Mouse (Mus musculus): Measurements from ENCODE around the gene Kif26a. TPM values are rescaled to one million over a fixed set of nuclear protein-coding genes. Genes with fewer than 3 reads are reported as not detected.

Gene Kif26a
- polyA plus RNA-seq, 1 experiment = 0.98 TPM

DNA sequence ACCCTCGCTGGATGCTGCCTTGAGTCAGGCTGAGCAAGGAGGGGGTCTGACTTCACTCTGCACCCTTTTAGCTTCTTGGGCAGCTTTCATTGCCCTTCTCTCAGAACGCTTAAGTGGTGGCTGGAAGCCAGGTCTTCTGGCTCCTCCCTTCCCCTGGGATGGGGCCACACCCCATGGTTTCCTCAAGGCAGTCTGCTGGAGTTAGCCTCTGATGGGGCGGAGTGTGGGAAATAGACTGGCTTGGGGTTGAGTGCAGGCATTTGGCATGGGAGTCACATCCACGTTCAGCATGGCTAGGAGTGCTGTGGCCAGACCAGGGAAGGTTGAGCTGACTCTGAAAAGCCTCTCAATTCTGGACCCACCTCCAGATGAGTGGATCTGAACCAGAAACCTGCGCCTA, 23.2 kb downstream of the Kif26a start:
- H3K27ac ChIP-seq (ENCODE audit: control insufficient read depth, insufficient read depth, low read depth, low read length) = no peak overlapping the region
- no peaks in the 10 kb centered on the region for H3K27me3 ChIP-seq (ENCODE audit: control insufficient read depth, insufficient read depth, low read length)
- TF ChIP-seq CTCF (IDR thresholded peaks at IDR 0.05; ENCODE audit: control insufficient read depth, insufficient read depth, insufficient replicate concordance, low read depth, low read length) (no peak), POLR2A (IDR thresholded peaks at IDR 0.05; ENCODE audit: control insufficient read depth, low read depth, low read length) (no peak)
- H3K4me1 ChIP-seq (ENCODE audit: control insufficient read depth, insufficient read depth, low read length) = peaks cover 7% of the 10 kb centered on the region
- H3K4me3 ChIP-seq (ENCODE audit: control insufficient read depth, low read depth, low read length) = no peak overlapping the region
- H3K36me3 ChIP-seq (ENCODE audit: control insufficient read depth, insufficient read depth, low read length) = no peaks in the 10 kb centered on the region

DNA sequence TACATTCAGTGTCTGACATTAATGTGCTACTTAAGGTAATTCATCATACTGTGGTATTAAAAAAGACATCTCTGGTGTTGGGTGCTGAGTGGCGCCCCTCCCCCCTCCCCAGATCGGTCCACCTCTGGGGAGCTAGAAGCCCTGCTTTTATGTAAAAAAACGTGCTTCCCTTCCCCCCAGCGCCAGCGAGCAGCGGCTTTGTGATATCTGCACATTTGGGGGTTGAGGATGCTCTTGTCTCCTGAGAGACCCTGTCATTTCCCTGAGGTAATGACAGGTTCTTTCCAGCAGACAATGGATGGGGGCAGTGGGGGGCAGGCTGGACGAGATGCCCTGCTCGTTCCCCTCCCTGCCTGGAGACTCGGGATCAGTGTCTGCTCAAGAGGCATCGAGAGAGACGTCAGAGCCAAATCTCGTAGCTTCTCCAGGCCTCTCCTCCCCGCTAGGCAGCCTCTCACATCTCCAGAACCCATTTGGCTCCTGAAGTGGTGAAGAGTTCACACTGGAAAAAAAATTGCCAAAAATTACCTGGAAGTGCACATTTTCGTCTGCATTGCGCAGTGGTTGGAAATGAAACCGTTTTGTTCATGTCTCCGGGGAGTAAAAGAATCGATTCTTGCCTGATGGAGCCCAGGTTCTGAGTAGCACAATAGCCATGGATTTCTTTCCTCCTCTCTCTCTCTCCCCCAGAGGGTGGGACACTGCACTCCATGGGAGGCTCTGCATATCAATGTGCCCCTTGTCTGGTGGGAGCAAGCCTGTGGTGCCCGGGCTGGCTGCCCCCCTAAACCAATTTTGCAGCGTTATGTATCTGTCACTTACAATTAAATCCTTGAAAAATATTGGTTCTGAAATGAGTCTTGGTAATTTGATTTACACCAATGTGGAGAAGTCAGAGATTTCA, 24.9 kb downstream of the Kif26a start:
- Histone ChIP-seq H3K36me3 (ENCODE audit: control insufficient read depth, insufficient read depth, low read length) (no peaks in the 10 kb centered on the region), H3K27me3 (ENCODE audit: control insufficient read depth, insufficient read depth, low read length) (no peaks in the 10 kb centered on the region), H3K4me1 (ENCODE audit: control insufficient read depth, insufficient read depth, low read length) (peaks cover 2% of the 10 kb centered on the region; the same call in 1 of the 2 replicates), H3K27ac (ENCODE audit: control insufficient read depth, insufficient read depth, low read depth, low read length) (no peak overlapping the region), H3K4me3 (ENCODE audit: control insufficient read depth, low read depth, low read length) (no peak overlapping the region)
- TF ChIP-seq POLR2A (IDR thresholded peaks at IDR 0.05; ENCODE audit: control insufficient read depth, low read depth, low read length) (no peak), CTCF (IDR thresholded peaks at IDR 0.05; ENCODE audit: control insufficient read depth, insufficient read depth, insufficient replicate concordance, low read depth, low read length) (no peak)

DNA sequence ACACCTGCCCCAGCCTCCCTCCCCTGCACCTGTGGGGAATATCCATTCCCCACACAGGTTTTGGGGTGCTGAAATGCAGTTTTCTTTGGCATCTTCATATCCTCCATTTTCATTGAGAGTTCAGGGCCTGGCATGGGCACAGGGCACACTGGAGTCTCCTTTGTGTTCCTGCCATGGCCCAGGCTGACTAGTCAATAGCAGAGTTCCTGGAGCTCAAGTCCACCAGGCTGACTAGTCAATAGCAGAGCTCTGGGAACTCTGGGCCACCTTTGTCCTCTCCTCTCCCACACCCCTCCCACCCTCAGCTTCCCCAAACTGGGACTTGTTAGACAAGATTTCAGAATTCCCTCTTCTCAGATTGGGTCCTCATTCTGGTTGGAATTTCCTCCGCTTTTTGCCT, 25.6 kb downstream of the Kif26a start:
- H3K27me3 ChIP-seq (ENCODE audit: control insufficient read depth, insufficient read depth, low read length) = no peaks in the 10 kb centered on the region
- no peak overlapping the region for H3K4me3 ChIP-seq (ENCODE audit: control insufficient read depth, low read depth, low read length)
- H3K27ac ChIP-seq (ENCODE audit: control insufficient read depth, insufficient read depth, low read depth, low read length) = no peak overlapping the region
- peaks cover 2% of the 10 kb centered on the region; the same call in 1 of the 2 replicates for H3K4me1 ChIP-seq (ENCODE audit: control insufficient read depth, insufficient read depth, low read length)
- no peak for TF ChIP-seq POLR2A (IDR thresholded peaks at IDR 0.05; ENCODE audit: control insufficient read depth, low read depth, low read length)
- no peak for TF ChIP-seq CTCF (IDR thresholded peaks at IDR 0.05; ENCODE audit: control insufficient read depth, insufficient read depth, insufficient replicate concordance, low read depth, low read length)
- no peaks in the 10 kb centered on the region for H3K36me3 ChIP-seq (ENCODE audit: control insufficient read depth, insufficient read depth, low read length)

DNA sequence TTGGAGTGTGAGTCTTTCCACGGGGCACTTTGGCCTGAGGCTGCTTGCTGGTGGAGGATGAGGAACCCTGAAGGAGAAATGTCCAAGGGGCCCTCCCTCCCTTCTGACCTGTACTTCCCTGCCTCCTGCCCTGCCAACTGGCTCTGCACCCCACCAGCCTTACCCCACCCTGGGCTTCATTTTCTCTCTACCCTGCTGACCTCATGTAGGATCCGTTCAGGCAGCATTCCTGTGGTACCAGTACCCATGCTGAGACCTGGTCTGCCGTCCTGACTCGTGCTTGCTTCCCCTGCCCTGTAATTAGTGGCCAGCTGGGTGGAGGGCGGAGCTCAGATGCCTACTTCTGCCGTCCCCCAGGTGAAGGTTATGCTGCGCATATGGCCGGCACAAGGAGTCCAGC, 26.2 kb downstream of the Kif26a start:
- Histone ChIP-seq H3K27me3 (ENCODE audit: control insufficient read depth, insufficient read depth, low read length) (no peaks in the 10 kb centered on the region), H3K4me1 (ENCODE audit: control insufficient read depth, insufficient read depth, low read length) (0 out of 2 replicates have a peak, but pooled peaks cover 1% of the 10 kb centered on the region), H3K4me3 (ENCODE audit: control insufficient read depth, low read depth, low read length) (no peak overlapping the region), H3K27ac (ENCODE audit: control insufficient read depth, insufficient read depth, low read depth, low read length) (no peak overlapping the region), H3K36me3 (ENCODE audit: control insufficient read depth, insufficient read depth, low read length) (no peaks in the 10 kb centered on the region)
- TF ChIP-seq CTCF (IDR thresholded peaks at IDR 0.05; ENCODE audit: control insufficient read depth, insufficient read depth, insufficient replicate concordance, low read depth, low read length) = no peak
- TF ChIP-seq POLR2A (IDR thresholded peaks at IDR 0.05; ENCODE audit: control insufficient read depth, low read depth, low read length) = no peak

DNA sequence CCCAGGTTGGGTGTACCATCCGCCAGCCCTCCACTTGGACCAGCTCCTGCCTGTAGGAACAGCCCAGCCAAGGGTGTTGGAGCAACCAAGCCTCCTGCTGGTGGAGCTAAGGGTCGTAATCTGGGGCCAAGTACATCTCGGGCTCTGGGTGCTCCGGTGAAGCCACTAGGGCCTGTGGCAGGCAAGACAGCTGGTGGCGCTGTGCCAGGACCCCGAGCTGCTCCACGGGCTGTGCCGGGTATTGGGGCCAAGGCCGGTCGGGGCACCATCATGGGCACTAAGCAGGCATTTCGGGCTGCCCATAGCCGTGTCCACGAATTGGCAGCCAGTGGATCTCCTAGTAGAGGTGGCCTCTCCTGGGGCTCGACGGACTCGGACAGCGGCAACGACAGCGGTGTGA, 31.7 kb downstream of the Kif26a start:
- H3K36me3 ChIP-seq (ENCODE audit: control insufficient read depth, insufficient read depth, low read length) = no peaks in the 10 kb centered on the region

DNA sequence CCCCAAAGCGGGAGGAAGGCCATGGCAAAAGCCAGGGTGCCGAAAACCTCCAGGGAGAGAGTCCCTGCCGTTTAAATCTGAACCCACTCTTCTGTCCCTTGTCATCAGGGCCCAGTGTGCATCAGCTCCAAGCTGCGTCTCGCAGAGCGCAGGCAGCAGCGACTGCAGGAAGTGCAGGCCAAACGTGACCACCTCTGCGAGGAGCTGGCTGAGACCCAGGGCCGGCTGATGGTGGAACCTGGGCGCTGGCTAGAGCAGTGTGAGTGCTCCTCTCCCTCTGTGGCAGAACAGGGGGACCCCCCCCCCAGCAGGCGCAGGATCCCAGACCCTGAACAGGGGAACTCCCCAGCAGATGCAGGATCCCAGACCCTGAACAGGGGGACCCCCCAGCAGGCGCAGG, 33.7 kb downstream of the Kif26a start:
- no peaks in the 10 kb centered on the region for H3K27me3 ChIP-seq (ENCODE audit: control insufficient read depth, insufficient read depth, low read length)
- TF ChIP-seq POLR2A (IDR thresholded peaks at IDR 0.05; ENCODE audit: control insufficient read depth, low read depth, low read length) = no peak
- TF ChIP-seq CTCF (IDR thresholded peaks at IDR 0.05; ENCODE audit: control insufficient read depth, insufficient read depth, insufficient replicate concordance, low read depth, low read length) = no peak
- H3K4me1 ChIP-seq (ENCODE audit: control insufficient read depth, insufficient read depth, low read length) = no peaks in the 10 kb centered on the region; the same call in 1 of the 2 replicates
- no peak overlapping the region for H3K27ac ChIP-seq (ENCODE audit: control insufficient read depth, insufficient read depth, low read depth, low read length)
- H3K36me3 ChIP-seq (ENCODE audit: control insufficient read depth, insufficient read depth, low read length) = no peaks in the 10 kb centered on the region
- no peak overlapping the region for H3K4me3 ChIP-seq (ENCODE audit: control insufficient read depth, low read depth, low read length)

More for the DNA sequence above, 31.7 kb downstream of the Kif26a start:
- Histone ChIP-seq H3K27me3 (ENCODE audit: control insufficient read depth, insufficient read depth, low read length) (no peaks in the 10 kb centered on the region), H3K4me1 (ENCODE audit: control insufficient read depth, insufficient read depth, low read length) (no peaks in the 10 kb centered on the region), H3K27ac (ENCODE audit: control insufficient read depth, insufficient read depth, low read depth, low read length) (no peak overlapping the region), H3K4me3 (ENCODE audit: control insufficient read depth, low read depth, low read length) (no peak overlapping the region)
- no peak for TF ChIP-seq POLR2A (IDR thresholded peaks at IDR 0.05; ENCODE audit: control insufficient read depth, low read depth, low read length)
- TF ChIP-seq CTCF (IDR thresholded peaks at IDR 0.05; ENCODE audit: control insufficient read depth, insufficient read depth, insufficient replicate concordance, low read depth, low read length) = no peak

DNA sequence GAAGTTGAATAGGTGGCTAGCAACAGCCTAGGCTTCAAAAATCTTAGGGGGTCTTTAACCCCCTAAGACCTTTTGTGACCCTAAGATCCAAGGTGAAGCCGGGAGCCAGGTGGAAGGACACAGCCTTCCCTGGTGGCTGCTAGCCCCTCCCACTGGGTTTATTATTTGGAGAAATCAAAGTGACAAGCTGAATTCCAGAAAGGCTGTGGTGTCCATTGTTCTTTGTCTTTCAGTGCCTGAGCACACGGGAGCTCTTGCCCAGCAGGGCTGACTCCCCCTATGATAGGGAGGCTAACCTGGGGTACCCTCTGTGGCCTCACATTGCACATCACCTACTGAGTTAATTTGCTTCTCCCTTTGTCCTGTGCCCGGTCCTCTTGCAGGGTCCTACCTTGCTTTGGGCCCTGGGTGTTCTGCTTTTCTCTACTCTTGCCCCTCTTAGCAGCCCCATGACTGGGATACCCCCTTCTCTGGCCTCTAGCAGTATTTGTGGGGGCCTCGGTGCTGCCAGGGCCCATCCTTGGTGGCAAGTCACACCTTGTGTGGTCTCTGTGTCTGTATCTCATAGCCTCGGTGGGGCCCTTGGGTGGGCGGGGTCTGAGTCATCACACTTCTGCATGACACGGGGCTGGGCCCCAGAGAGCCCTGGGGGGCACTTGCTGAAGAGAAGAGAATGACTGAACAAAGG, 36.1 kb downstream of the Kif26a start:
- TF ChIP-seq POLR2A (IDR thresholded peaks at IDR 0.05; ENCODE audit: control insufficient read depth, low read depth, low read length) (no peak), CTCF (IDR thresholded peaks at IDR 0.05; ENCODE audit: control insufficient read depth, insufficient read depth, insufficient replicate concordance, low read depth, low read length) (no peak)
- Histone ChIP-seq H3K27me3 (ENCODE audit: control insufficient read depth, insufficient read depth, low read length) (no peaks in the 10 kb centered on the region), H3K27ac (ENCODE audit: control insufficient read depth, insufficient read depth, low read depth, low read length) (no peak overlapping the region), H3K4me1 (ENCODE audit: control insufficient read depth, insufficient read depth, low read length) (no peaks in the 10 kb centered on the region; the same call in 1 of the 2 replicates), H3K36me3 (ENCODE audit: control insufficient read depth, insufficient read depth, low read length) (no peaks in the 10 kb centered on the region), H3K4me3 (ENCODE audit: control insufficient read depth, low read depth, low read length) (no peak overlapping the region)

Data from testis, adult 2 months (tissue).